Mouse (Mus musculus): ENCODE data around the gene Nthl1.

Gene Nthl1

DNA sequence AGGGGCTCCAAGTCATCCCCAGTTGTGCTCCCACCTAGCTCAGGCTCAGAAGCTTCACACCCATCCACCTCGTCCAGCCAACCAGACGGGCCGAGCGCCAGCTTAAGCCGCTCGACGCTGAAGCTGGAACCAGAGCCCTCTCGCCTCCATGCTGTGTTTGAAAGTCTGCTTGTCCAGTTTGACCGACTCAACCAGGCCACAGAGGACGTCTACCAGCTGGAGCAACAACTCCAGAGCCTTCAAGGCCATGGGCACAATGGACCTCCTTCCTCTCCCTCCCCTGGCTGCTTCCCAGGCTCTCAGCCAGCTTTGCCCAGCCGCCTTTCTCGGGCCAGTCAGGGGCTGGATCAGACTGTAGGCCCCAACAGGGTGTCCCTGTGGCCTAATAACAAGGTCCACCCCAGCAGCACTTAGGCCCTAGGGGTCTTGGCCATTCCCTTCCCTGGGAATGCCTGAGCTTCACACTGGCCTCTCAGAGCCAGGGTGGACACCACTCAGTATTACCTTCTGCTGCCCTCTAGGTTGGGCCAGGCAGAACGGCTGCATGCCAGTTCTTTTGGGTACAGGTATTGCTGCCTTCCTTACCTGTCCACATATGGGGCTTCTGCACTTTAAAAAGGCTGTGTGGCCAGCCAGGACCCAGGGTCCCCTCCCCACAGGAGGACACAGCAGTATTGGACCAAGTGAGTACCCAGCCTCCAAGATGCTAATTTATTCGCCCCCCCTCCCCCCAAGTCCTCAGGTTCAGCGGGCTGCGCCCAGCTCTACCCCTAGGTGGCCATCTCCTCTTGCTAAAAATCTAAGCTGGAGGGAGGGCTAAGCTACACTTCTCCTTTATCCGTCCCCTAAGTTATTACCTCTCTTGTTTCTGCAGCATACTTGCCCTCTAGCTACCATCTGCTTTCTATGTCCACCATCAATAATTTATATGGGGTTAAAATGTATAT, 37.1 kb upstream of the Nthl1 start:
- peaks cover 54% of the 10 kb centered on the region for H3K4me1 ChIP-seq (replicated peaks; ENCODE audit: low read depth, low read length)
- TF ChIP-seq CTCF (conservative IDR thresholded peaks at IDR 0.05; ENCODE audit: low read length) (peak; percentile 15; the same call in 1 of the 2 replicates), NANOG (IDR thresholded peaks at IDR 0.05; ENCODE audit: borderline replicate concordance, low read length) (no peak)
- H3K4me3 ChIP-seq (replicated peaks; ENCODE audit: low read length): peak overlapping the region; percentile 41
- no peaks in the 10 kb centered on the region for H3K9me3 ChIP-seq (ENCODE audit: low read length)
- H3K36me3 ChIP-seq (ENCODE audit: insufficient read depth, low read length): peaks cover 100% of the 10 kb centered on the region
- no peaks in the 10 kb centered on the region for H3K27me3 ChIP-seq (ENCODE audit: insufficient read depth, low read length)

DNA sequence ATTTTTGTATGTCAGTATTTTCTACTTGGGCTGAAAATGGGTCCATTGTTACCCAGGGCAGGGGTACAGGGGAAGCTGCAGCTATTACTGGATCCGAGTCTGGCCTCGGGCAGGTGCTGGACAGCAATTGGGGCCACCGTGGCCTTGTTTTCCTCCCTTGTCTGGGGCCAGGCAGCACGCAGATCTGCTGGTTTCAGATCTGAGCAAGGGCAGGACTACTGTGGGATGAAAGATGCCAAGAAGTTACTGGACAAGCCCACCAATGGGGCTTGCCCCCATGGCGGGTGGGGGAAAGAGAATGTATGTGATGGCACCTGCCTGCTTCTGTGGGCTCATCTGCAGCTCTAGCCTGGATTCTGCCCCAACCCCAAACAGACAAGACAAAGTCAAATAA, 36.4 kb upstream of the Nthl1 start:
- TF ChIP-seq POU5F1 (IDR thresholded peaks at IDR 0.05; ENCODE audit: borderline replicate concordance, low read length): no peak
- no peak for TF ChIP-seq CTCF (conservative IDR thresholded peaks at IDR 0.05; ENCODE audit: low read length)
- no peak for TF ChIP-seq NANOG (IDR thresholded peaks at IDR 0.05; ENCODE audit: borderline replicate concordance, low read length)
- Histone ChIP-seq H3K27me3 (ENCODE audit: insufficient read depth, low read length) (no peaks in the 10 kb centered on the region), H3K4me1 (replicated peaks; ENCODE audit: low read depth, low read length) (peaks cover 60% of the 10 kb centered on the region), H3K4me3 (replicated peaks; ENCODE audit: low read length) (no peak overlapping the region), H3K36me3 (ENCODE audit: insufficient read depth, low read length) (peaks cover 100% of the 10 kb centered on the region), H3K9me3 (ENCODE audit: low read length) (no peaks in the 10 kb centered on the region)

DNA sequence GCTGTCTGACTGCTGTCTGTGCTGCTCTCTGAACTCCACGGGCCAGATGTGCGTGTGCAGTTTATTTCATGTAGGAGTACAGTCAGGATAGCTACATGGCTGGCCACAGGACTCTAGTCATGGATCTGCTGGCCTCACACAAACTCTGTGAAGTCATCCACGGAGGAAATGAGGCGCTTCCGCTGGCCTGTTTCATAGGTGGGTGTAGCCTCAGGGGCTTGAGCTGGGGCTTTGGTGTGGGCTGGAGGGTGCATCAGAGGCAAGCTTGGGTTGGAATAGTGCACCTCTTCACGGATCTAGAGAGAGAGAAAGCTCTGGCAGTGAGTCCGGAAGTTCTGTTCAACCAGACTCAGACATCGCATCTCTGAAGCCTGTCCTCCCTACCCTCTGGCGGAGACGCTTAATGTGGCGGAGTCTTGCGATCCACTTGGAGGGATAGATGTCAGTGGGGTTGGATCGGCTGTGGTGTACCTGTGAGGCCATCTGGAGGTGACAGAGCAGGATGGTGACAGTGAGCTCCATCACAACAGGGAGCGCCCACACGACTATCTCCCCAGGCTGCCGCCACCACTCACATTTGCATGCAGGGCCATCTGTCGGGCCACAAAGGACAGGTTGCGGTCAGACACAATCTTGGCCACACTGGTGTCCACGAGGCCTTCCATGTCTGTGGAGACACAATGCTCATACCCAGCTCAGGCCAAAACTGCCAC, 35.9 kb upstream of the Nthl1 start:
- Histone ChIP-seq H3K36me3 (ENCODE audit: insufficient read depth, low read length) (peaks cover 100% of the 10 kb centered on the region), H3K4me1 (replicated peaks; ENCODE audit: low read depth, low read length) (peaks cover 66% of the 10 kb centered on the region), H3K27me3 (ENCODE audit: insufficient read depth, low read length) (no peaks in the 10 kb centered on the region), H3K4me3 (replicated peaks; ENCODE audit: low read length) (no peak overlapping the region), H3K9me3 (ENCODE audit: low read length) (no peaks in the 10 kb centered on the region)
- TF ChIP-seq CTCF (conservative IDR thresholded peaks at IDR 0.05; ENCODE audit: low read length) (no peak), POU5F1 (IDR thresholded peaks at IDR 0.05; ENCODE audit: borderline replicate concordance, low read length) (no peak), NANOG (IDR thresholded peaks at IDR 0.05; ENCODE audit: borderline replicate concordance, low read length) (no peak)

DNA sequence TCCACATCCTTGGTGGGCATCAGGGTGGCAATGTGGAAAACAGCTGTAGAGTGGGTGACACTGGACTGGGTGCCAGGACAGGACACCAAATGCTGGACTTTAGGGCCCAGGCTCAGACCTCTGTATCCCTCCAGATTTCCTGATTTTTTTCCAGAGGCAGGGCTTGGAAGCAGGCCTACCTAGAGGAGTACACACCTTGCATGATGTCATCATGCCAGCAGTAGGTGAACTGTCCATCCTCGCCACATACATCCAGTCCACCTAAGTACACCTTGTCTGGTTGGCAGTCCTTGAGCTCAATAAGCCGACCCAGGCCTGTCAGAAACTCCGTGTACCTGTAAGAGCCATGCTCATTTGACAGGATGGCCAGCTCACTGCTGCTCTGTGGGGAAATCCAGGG, 34.5 kb upstream of the Nthl1 start:
- Histone ChIP-seq H3K9me3 (ENCODE audit: low read length) (no peaks in the 10 kb centered on the region), H3K4me3 (replicated peaks; ENCODE audit: low read length) (no peak overlapping the region), H3K27me3 (ENCODE audit: insufficient read depth, low read length) (no peaks in the 10 kb centered on the region), H3K36me3 (ENCODE audit: insufficient read depth, low read length) (peaks cover 100% of the 10 kb centered on the region), H3K4me1 (replicated peaks; ENCODE audit: low read depth, low read length) (peaks cover 69% of the 10 kb centered on the region)
- TF ChIP-seq CTCF (conservative IDR thresholded peaks at IDR 0.05; ENCODE audit: low read length) (no peak), NANOG (IDR thresholded peaks at IDR 0.05; ENCODE audit: borderline replicate concordance, low read length) (no peak), POU5F1 (IDR thresholded peaks at IDR 0.05; ENCODE audit: borderline replicate concordance, low read length) (no peak)

DNA sequence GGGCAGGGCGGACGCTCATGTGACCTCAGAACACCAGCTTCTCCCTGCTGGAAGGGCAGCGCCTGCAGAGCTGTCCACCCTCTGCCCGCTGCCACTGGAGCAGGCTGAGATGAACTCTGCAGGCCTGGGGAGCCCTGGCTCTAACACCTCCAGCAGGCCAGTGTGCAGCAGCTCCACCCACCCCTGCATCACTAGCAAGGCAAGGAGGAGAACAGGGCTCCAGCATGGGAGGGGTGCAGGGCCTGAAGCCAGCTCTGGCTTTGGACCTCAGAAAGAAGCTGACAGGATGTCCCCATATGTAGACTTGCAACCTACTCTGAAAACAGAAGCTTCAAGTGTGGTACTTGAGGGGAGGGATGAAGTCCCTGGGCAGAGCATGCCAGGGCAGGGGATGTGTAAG, 32.0 kb upstream of the Nthl1 start:
- no peaks in the 10 kb centered on the region for H3K27me3 ChIP-seq (ENCODE audit: insufficient read depth, low read length)
- TF ChIP-seq CTCF (conservative IDR thresholded peaks at IDR 0.05; ENCODE audit: low read length): no peak
- no peak for TF ChIP-seq NANOG (IDR thresholded peaks at IDR 0.05; ENCODE audit: borderline replicate concordance, low read length)
- no peak for TF ChIP-seq POU5F1 (IDR thresholded peaks at IDR 0.05; ENCODE audit: borderline replicate concordance, low read length)
- H3K9me3 ChIP-seq (ENCODE audit: low read length): no peaks in the 10 kb centered on the region
- peaks cover 60% of the 10 kb centered on the region for H3K4me1 ChIP-seq (replicated peaks; ENCODE audit: low read depth, low read length)
- no peak overlapping the region for H3K4me3 ChIP-seq (replicated peaks; ENCODE audit: low read length)
- peaks cover 100% of the 10 kb centered on the region for H3K36me3 ChIP-seq (ENCODE audit: insufficient read depth, low read length)

DNA sequence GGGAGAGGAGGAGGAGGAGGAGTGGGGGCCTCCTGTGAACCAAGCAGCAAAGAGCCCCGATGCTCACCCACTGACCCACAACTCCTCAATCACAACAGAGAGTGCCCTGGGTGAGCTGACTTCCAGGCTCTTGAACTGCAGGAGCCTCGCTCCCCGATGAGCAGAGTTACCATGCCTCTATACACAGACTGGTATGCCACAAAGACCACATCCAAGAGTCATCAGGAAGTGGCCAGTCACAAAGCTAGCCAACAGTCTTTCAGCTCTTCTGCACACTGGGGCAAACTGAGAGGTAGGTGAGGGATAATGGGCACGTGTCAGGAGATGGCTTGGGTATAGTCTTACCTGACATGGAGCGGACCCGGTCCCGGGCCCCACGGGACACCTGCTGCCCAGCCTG, 28.5 kb upstream of the Nthl1 start:
- Histone ChIP-seq H3K36me3 (ENCODE audit: insufficient read depth, low read length) (peaks cover 100% of the 10 kb centered on the region), H3K4me1 (replicated peaks; ENCODE audit: low read depth, low read length) (peaks cover 65% of the 10 kb centered on the region), H3K9me3 (ENCODE audit: low read length) (no peaks in the 10 kb centered on the region), H3K4me3 (replicated peaks; ENCODE audit: low read length) (no peak overlapping the region), H3K27me3 (ENCODE audit: insufficient read depth, low read length) (no peaks in the 10 kb centered on the region)
- TF ChIP-seq CTCF (conservative IDR thresholded peaks at IDR 0.05; ENCODE audit: low read length) (no peak), POU5F1 (IDR thresholded peaks at IDR 0.05; ENCODE audit: borderline replicate concordance, low read length) (no peak), NANOG (IDR thresholded peaks at IDR 0.05; ENCODE audit: borderline replicate concordance, low read length) (no peak)

DNA sequence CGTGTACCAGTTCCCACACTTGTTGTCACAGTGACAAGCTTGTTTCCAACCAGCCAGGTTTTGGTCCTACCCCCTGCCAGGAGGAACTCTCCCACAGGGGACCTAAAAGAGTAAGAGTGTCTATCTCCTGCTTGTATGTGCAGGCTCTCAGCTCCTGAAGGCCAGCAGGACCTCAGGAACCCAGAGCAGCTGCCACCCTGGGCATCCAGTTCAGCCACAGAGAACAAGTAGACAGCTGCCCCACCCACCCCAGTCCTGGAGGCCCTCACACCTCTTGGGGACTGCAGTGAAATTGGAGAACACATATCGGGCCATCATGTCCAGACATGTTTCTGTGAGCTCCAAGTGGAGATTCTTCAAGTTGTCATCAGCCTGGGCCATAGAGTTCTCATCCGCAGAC, 27.9 kb upstream of the Nthl1 start:
- Histone ChIP-seq H3K36me3 (ENCODE audit: insufficient read depth, low read length) (peaks cover 96% of the 10 kb centered on the region), H3K9me3 (ENCODE audit: low read length) (no peaks in the 10 kb centered on the region), H3K4me3 (replicated peaks; ENCODE audit: low read length) (no peak overlapping the region), H3K4me1 (replicated peaks; ENCODE audit: low read depth, low read length) (peaks cover 59% of the 10 kb centered on the region), H3K27me3 (ENCODE audit: insufficient read depth, low read length) (no peaks in the 10 kb centered on the region)
- TF ChIP-seq POU5F1 (IDR thresholded peaks at IDR 0.05; ENCODE audit: borderline replicate concordance, low read length): no peak
- no peak for TF ChIP-seq CTCF (conservative IDR thresholded peaks at IDR 0.05; ENCODE audit: low read length)
- TF ChIP-seq NANOG (IDR thresholded peaks at IDR 0.05; ENCODE audit: borderline replicate concordance, low read length): no peak

DNA sequence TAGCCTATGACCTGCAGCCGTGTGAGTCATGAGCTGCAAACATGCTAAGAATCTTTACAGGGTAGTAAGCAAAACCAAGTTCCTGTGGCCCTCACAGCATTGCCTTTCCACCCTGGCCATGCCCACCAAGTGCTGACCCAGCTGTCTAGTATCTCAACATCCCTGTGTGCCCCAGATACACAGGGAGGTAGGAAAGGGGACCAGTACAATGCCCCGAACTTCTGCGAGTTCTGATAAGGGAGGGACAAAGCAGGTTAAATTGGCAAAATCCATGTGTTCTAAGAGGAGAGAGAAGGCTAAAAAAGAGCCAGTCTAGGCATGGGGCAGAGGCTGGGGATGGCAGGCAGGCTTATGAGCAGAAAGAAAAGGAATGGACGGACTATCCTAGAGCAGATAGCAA, 24.1 kb upstream of the Nthl1 start:
- TF ChIP-seq CTCF (conservative IDR thresholded peaks at IDR 0.05; ENCODE audit: low read length): no peak
- no peak for TF ChIP-seq POU5F1 (IDR thresholded peaks at IDR 0.05; ENCODE audit: borderline replicate concordance, low read length)
- TF ChIP-seq NANOG (IDR thresholded peaks at IDR 0.05; ENCODE audit: borderline replicate concordance, low read length): no peak
- peaks cover 79% of the 10 kb centered on the region for H3K36me3 ChIP-seq (ENCODE audit: insufficient read depth, low read length)
- H3K4me3 ChIP-seq (replicated peaks; ENCODE audit: low read length): no peak overlapping the region
- H3K27me3 ChIP-seq (ENCODE audit: insufficient read depth, low read length): no peaks in the 10 kb centered on the region
- no peaks in the 10 kb centered on the region for H3K9me3 ChIP-seq (ENCODE audit: low read length)
- peaks cover 33% of the 10 kb centered on the region for H3K4me1 ChIP-seq (replicated peaks; ENCODE audit: low read depth, low read length)

Data from E14TG2a.4 (cell line).